Comparison of ENCODE assay signal across 9 mouse cellular contexts in genomic region chr14:20993067-20993691, GRCm38 (mm10). TPM values are rescaled to one million over a fixed set of nuclear protein-coding genes. Genes with fewer than 3 reads are reported as not detected.
DNase-seq lines count a peak whose midpoint lies in the region; ATAC-seq lines count a peak whose summit lies in the region.
"Had no signal": no experiment of that assay in that cellular context is flagged by ENCODE, and none has a peak within 500 bp of the region (broad histone marks: within the 10 kb centered on the region; RNA-seq: fewer than 3 reads in every experiment).

No protein-coding gene starts in this region.

- intact Hi-C loops in heart, postnatal 25 days (cut with DNase I), result loop anchor here (2.0 to 5.0 kb wide), 3 partner anchors 62 to 191 kb away; no protein-coding TSS in a partner anchor

- H3K36me3 ChIP-seq in midbrain, embryonic 14.5 days (ENCODE audit: control insufficient read depth, insufficient read depth, low read length), result no peaks in the 10 kb centered on the region
- H3K36me3 ChIP-seq in midbrain, embryonic 15.5 days (replicated peaks), result no peaks in the 10 kb centered on the region

- peak; percentile 82 for DNase-seq in midbrain, embryonic 14.5 days
- DNase-seq in adrenal gland, postnatal 14 days, result peak; percentile 75
- peak; percentile 20 for DNase-seq in embryo, embryonic 9.5 days (ENCODE audit: extremely low spot score)
- peak; percentile 12 for DNase-seq in heart, postnatal 25 days (ENCODE audit: low spot score)
- DNase-seq in layer of hippocampus, postnatal 10 days (ENCODE audit: low spot score in 2 of 2), result peak; percentile 52 to 66
- peak; percentile 35 for DNase-seq in thymus, postnatal 14 days

- H3K4me3 ChIP-seq in midbrain, embryonic 14.5 days (replicated peaks; ENCODE audit: low read depth, low read length), result no peak overlapping the region
- H3K4me3 ChIP-seq in midbrain, embryonic 15.5 days, result no peak overlapping the region
- H3K4me3 ChIP-seq: myocyte had no signal

- ATAC-seq in midbrain, embryonic 14.5 days (ENCODE audit: low FRiP score, low TSS enrichment), result no peak
- no peak for ATAC-seq in midbrain, embryonic 15.5 days (replicated peaks)
- ATAC-seq in megakaryocyte, adult 5-6 weeks (ENCODE audit: poor library complexity, severe bottlenecking), result 0 out of 2 replicates have a peak, but pooled peaks have one; percentile 54

- H3K27ac ChIP-seq in midbrain, embryonic 14.5 days (replicated peaks; ENCODE audit: low read depth, low read length), result no peak overlapping the region
- H3K27ac ChIP-seq in midbrain, embryonic 15.5 days, result no peak overlapping the region

- no peaks in the 10 kb centered on the region for H3K27me3 ChIP-seq in midbrain, embryonic 14.5 days (ENCODE audit: control insufficient read depth, insufficient read depth, low read length)
- H3K27me3 ChIP-seq in midbrain, embryonic 15.5 days (replicated peaks), result no peaks in the 10 kb centered on the region

- WGBS in midbrain, embryonic 14.5 days, result 56% methylated on average over 3 of the region's 3 CpGs
- WGBS in midbrain, embryonic 15.5 days, result 62% methylated on average over 3 of the region's 3 CpGs

- no peaks in the 10 kb centered on the region for H3K9me3 ChIP-seq in midbrain, embryonic 14.5 days (ENCODE audit: control insufficient read depth, low read length)
- H3K9me3 ChIP-seq in midbrain, embryonic 15.5 days, result no peaks in the 10 kb centered on the region

- no peak overlapping the region for H3K9ac ChIP-seq in midbrain, embryonic 14.5 days (replicated peaks; ENCODE audit: low read length)
- H3K9ac ChIP-seq in midbrain, embryonic 15.5 days, result no peak overlapping the region

- no peaks in the 10 kb centered on the region for H3K4me1 ChIP-seq in midbrain, embryonic 14.5 days (ENCODE audit: control insufficient read depth, insufficient read depth, low read length)
- no peaks in the 10 kb centered on the region for H3K4me1 ChIP-seq in midbrain, embryonic 15.5 days

- no peak overlapping the region for H3K4me2 ChIP-seq in midbrain, embryonic 14.5 days (ENCODE audit: low read length)
- no peak overlapping the region for H3K4me2 ChIP-seq in midbrain, embryonic 15.5 days

RNA-seq across cellular contexts. Expression of gene Ap3m1, which starts 59.1 kb away (rescaled TPM):
- polyA plus RNA-seq in midbrain, embryonic 14.5 days (2014; fragmentation: Nextera tagmentation; extraction: Ambion mirVana), result 88.6 and 112 TPM in 2 replicates
- 78.2 and 80.9 TPM in 2 replicates for polyA plus RNA-seq in midbrain, embryonic 15.5 days (2015; fragmentation: Nextera tagmentation; extraction: Ambion mirVana)
- 87.7 and 99.3 TPM in 2 replicates for total RNA-seq in adrenal gland, postnatal 14 days (2021)
- 10 to 100 TPM; 62.9 to 72.4 TPM for total RNA-seq in heart, postnatal 25 days (2021)
- 10 to 100 TPM; 81.8 to 86.9 TPM for total RNA-seq in layer of hippocampus, postnatal 10 days (2021)
- total RNA-seq in megakaryocyte, adult 5-6 weeks (2015), result 66.8 and 78.9 TPM in 2 replicates
- total RNA-seq in megakaryocyte, adult 5-6 weeks (2017), result 79.7 and 96.9 TPM in 2 replicates

RNA-seq across cellular contexts. Expression of gene Adk, which starts 59.2 kb away (rescaled TPM):
- polyA plus RNA-seq in midbrain, embryonic 14.5 days (2014; fragmentation: Nextera tagmentation; extraction: Ambion mirVana), result 34.1 and 37.9 TPM in 2 replicates
- polyA plus RNA-seq in midbrain, embryonic 15.5 days (2015; fragmentation: Nextera tagmentation; extraction: Ambion mirVana), result 34.8 and 38.4 TPM in 2 replicates
- total RNA-seq in adrenal gland, postnatal 14 days (2021), result 97.4 and 164 TPM in 2 replicates
- total RNA-seq in heart, postnatal 25 days (2021), result 100 to 1,000 TPM; 236 to 274 TPM
- total RNA-seq in layer of hippocampus, postnatal 10 days (2021), result 10 to 100 TPM; 70.3 to 70.6 TPM
- 41.2 and 47.1 TPM in 2 replicates for total RNA-seq in megakaryocyte, adult 5-6 weeks (2015)
- 28.6 and 54.7 TPM in 2 replicates for total RNA-seq in megakaryocyte, adult 5-6 weeks (2017)

Comparison
In these comparisons a context has a peak if more than half of its experiments do, and no peak if none do; other contexts are left out.
1. DNase-seq: peak in every context shown above with its lines; median percentile 82 in midbrain, embryonic 14.5 days; 75 in adrenal gland, postnatal 14 days; 59 in layer of hippocampus, postnatal 10 days; 35 in thymus, postnatal 14 days; 20 in embryo, embryonic 9.5 days; 12 in heart, postnatal 25 days.